Mouse (Mus musculus): ENCODE measurements at regions not wholly inside any gene's neighbourhood (a gene's known extent, or its start where the extent isn't known, plus 50 kb on each side); places are given as distances from the start of the nearest gene placed in this dataset.

- no peak for DNase-seq (ENCODE audit: low spot score in 2 of 2)
- intact Hi-C loops (cut with DNase I): no loop called here
Measured at GRCm38 (mm10) chr12:77138506-77139201, 99.3 kb upstream of the Fut8 start.

GRCm38 (mm10) chr12:77137291-77137830 is 100.6 kb upstream of the Fut8 start:
- intact Hi-C loops (cut with DNase I): no loop called here
- DNase-seq (ENCODE audit: low spot score in 2 of 2): no peak

- intact Hi-C loops (cut with DNase I): no loop called here
- no peak for DNase-seq (ENCODE audit: low spot score in 2 of 2)
Measured at GRCm38 (mm10) chr12:77135661-77136060, 102.3 kb upstream of the Fut8 start.

GRCm38 (mm10) chr12:77135067-77135466 is 102.9 kb upstream of the Fut8 start:
- intact Hi-C loops (cut with DNase I): no loop called here
- DNase-seq (ENCODE audit: low spot score in 2 of 2): no peak

GRCm38 (mm10) chr12:77134306-77135010 is 103.5 kb upstream of the Fut8 start:
- intact Hi-C loops (cut with DNase I): no loop called here
- no peak for DNase-seq (ENCODE audit: low spot score in 2 of 2)

GRCm38 (mm10) chr12:77133465-77134305 is 104.2 kb upstream of the Fut8 start:
- no peak for DNase-seq (ENCODE audit: low spot score in 2 of 2)
- intact Hi-C loops (cut with DNase I): no loop called here

- intact Hi-C loops (cut with DNase I): no loop called here
- no peak for DNase-seq (ENCODE audit: low spot score in 2 of 2)
Measured at GRCm38 (mm10) chr12:77131328-77131727, 106.6 kb upstream of the Fut8 start.

- intact Hi-C loops (cut with DNase I): no loop called here
- peak in 1 of 2 experiments; percentile 69 for DNase-seq (ENCODE audit: low spot score in 2 of 2)
Measured at GRCm38 (mm10) chr12:77130526-77130925, 107.4 kb upstream of the Fut8 start.

- no peak for DNase-seq (ENCODE audit: low spot score in 2 of 2)
- intact Hi-C loops (cut with DNase I): no loop called here
Measured at GRCm38 (mm10) chr12:77124267-77124666, 113.7 kb upstream of the Fut8 start.

GRCm38 (mm10) chr12:77113516-77113915 is 124.4 kb upstream of the Fut8 start:
- no peak for DNase-seq (ENCODE audit: low spot score in 2 of 2)
- intact Hi-C loops (cut with DNase I): no loop called here

- intact Hi-C loops (cut with DNase I): no loop called here
- DNase-seq (ENCODE audit: low spot score in 2 of 2): no peak
Measured at GRCm38 (mm10) chr12:77112133-77112532, 125.8 kb upstream of the Fut8 start.

GRCm38 (mm10) chr12:77107251-77107650 is 130.7 kb upstream of the Fut8 start:
- peak in 1 of 2 experiments; percentile 32 for DNase-seq (ENCODE audit: low spot score in 2 of 2)
- intact Hi-C loops (cut with DNase I): no loop called here

- DNase-seq (ENCODE audit: low spot score in 2 of 2): no peak
- intact Hi-C loops (cut with DNase I): no loop called here
Measured at GRCm38 (mm10) chr12:77105887-77106600, 131.9 kb upstream of the Fut8 start.

- no peak for DNase-seq (ENCODE audit: low spot score in 2 of 2)
Measured at GRCm38 (mm10) chr12:77100482-77100881, 137.4 kb upstream of the Fut8 start.

GRCm38 (mm10) chr12:77099521-77099920 is 137.5 kb upstream of the Max start:
- intact Hi-C loops (cut with DNase I): loop anchor here (1.0 to 2.0 kb wide), 3 partner anchors 137 to 999 kb away; no protein-coding TSS in a partner anchor
- DNase-seq (ENCODE audit: low spot score in 2 of 2): no peak

More at GRCm38 (mm10) chr12:77100482-77100881, 137.4 kb upstream of the Fut8 start:
- intact Hi-C loops (cut with DNase I): no loop called here

GRCm38 (mm10) chr12:77098821-77099220 is 136.8 kb upstream of the Max start:
- DNase-seq (ENCODE audit: low spot score in 2 of 2): peak; percentile 6 to 94

GRCm38 (mm10) chr12:77097831-77098230 is 135.8 kb upstream of the Max start:
- no peak for DNase-seq (ENCODE audit: low spot score in 2 of 2)
- intact Hi-C loops (cut with DNase I): loop anchor here (2.0 kb wide), 2 partner anchors 901 to 1001 kb away; no protein-coding TSS in a partner anchor

More at GRCm38 (mm10) chr12:77098821-77099220, 136.8 kb upstream of the Max start:
- intact Hi-C loops (cut with DNase I): loop anchor here (1.0 to 2.0 kb wide), 3 partner anchors 137 to 1000 kb away; no protein-coding TSS in a partner anchor

GRCm38 (mm10) chr12:77096461-77096860 is 134.5 kb upstream of the Max start:
- intact Hi-C loops (cut with DNase I): no loop called here
- no peak for DNase-seq (ENCODE audit: low spot score in 2 of 2)
